Mouse (Mus musculus) heart, postnatal 0 days (tissue): ENCODE results near the gene Acvr1b.

Experiments used
- CTCF ChIP-seq: IDR thresholded peaks from 2 replicates; pipeline ENCODE4 v1.5.1; 2016; ENCODE audit warnings: antibody characterized with exemption, control low read depth, low read depth
- EP300 ChIP-seq: IDR thresholded peaks from 2 replicates; pipeline ENCODE4 v1.6.1; 2016; ENCODE audit warnings: antibody characterized with exemption, low read depth

DNA sequence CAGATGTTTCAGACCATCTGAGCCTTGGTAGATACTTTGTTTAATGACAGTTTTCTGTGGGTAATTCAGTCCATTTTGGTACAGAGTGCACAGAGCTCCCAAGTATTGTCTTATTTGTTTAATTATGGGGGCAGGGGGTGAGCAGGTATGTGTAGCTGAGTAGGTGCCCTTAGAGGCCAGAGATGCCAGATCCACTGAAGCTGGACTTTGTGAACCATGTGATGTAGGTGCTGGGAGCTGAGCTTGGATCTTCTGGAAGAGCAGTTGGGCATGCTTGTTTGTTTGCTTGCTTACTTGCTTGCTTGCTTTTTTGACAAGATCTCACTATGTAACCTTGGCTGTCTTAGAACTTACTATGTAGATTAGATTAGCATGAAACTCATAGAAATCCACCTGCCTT is 23.1 kb downstream of the Acvr1b start:
- no peak for TF ChIP-seq CTCF
- TF ChIP-seq EP300 = no peak
